Mouse (Mus musculus) forelimb bud, embryonic 11.5 days (tissue): ENCODE results near the gene Ltv1.
"Not testable (repeated sequence)": the region's sequence is repeated elsewhere in the genome, so short reads cannot be mapped to it uniquely, and the experiment has no call there.

ENCODE experiments used
- DNase-seq: peaks from one replicate; pipeline ENCODE4 v3.0.0-alpha.2; 2012; ENCODE audit warnings: low read depth, low spot score

Ltv1 gene

DNA sequence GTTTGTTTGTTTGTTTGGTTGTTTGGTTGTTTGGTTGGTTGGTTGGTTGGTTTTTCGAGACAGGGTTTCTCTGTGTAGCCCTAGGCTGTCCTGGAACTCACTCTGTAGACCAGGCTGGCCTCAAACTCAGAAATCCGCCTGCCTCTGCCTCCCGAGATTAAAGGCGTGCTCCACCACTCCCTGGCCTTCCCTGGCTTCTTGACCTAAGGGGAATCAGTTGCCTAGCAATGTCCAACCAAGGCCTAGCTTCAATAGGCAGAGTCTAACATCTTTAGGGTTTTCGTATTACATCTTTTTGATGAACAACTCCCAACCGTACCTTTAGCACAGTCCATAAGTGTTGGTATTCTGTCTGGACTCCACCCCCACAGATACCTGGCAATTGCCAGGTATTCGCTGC, 528 bp upstream of the Ltv1 start:
- DNase-seq = not testable (repeated sequence)

DNA sequence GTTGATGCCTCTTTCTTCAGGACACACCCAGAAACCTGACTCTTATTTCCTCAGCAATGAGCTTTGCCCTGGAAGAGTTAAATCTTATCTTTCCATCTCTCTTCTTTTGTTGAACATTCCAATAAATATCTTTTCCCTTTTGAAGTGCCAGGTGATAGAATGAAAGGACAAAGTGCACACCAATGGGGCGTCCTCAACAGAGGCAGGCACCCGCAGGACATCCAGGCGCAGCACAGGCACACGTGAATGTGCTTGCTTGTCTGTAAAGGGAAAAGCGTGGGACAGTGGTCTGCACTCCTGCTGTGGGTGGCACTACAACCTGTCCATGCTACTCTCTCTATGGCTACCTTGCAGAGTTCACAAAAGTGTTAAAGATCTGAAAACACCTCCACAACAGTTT, 3.1 kb downstream of the Ltv1 start:
- DNase-seq = no peak

DNA sequence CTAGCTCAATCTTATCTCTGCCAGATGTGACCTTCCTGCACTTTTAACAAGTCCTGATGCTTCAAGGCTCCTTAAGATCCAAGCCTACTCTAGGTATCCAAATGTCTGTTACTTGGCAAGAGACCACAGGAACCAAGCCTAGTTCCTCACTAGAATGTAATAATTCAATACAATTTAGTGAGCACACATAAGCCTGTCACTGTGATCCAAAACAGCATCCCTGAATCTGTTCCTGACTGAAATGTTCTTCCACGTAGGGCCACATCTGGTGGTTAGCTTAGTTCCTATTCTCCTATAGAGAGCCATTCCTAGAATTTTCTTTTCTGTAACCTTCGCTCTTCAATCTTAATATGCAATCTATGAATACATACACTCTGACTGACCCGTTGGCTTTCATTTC, 6.2 kb downstream of the Ltv1 start:
- DNase-seq = no peak

DNA sequence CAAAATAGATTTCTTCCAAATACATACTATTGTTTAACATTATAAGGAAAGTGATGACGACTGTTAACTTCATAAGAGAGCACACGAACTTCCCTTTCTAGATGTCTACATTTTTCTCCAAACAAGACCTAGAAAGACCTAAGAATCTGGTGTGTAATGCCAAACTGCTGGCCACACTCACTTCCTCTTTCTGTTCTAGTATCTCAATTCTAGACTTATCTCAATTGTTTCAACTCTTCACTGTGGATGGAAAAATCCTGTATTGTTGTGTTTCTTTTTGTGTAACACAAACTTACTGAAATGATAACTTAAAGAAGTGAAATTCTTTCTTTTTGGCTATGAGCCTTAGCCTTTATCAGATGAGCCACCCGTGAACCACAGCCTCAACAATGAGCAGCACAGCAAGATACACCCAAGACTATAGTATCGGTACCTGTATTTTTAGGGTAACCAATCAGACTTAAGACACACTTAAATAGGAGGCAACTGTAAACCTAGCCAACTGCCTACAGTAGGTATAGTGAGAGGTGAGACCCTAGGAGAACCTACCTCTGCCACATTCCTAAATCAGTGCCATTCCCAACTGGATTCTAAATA, 8.7 kb downstream of the Ltv1 start:
- DNase-seq = no peak

DNA sequence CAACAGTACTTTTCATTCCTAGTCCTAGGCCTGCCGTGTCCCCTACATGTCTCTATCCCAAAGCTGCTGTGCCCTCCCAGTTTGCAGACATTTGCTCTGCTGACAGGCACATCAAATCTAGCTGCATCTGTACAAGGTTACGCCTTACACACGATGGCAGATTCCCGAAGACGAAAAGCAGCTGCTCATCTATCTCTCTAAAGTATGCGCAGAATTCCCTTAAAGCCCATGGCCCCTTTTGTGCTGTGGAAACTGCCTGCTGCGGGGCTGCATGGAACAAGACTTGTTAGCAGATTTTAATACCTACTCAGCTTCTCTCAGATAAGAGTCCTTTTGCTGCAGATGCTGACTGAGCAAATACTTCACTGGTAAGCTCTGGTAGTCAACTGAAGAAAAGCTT, 12.8 kb downstream of the Ltv1 start:
- no peak for DNase-seq

DNA sequence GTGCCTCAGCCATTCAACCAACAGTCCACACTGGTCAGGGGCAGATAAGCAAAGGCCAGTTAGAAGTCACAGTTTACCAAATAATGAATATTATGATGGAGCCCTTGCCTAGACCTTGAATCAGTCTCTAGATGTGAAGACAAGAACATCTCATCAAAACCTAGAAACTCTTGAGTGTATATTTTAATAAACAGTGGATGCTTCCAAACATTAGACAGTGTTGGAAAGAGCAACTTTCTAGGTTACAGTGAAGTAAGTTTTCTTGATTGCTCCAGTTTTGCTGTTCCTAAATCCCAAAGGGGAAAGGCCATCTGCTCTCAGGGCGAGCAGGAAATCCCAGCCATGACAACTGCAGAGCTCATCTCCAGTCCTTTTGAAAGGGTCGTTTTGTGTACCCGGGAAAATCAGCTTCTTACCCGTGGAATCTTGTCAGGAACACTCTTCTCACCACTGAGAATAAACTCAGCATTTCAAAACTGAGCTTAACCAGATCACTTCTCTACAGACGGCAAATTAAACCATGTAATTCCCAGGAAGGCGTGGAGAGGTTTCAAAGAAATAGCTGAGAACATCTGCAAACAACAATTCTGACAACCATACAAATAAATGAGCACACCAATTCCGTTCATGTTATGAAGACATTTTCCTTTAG, 14.9 kb downstream of the Ltv1 start, which contains the start of gene Zc2hc1b:
TSS of gene Zc2hc1b (minus strand) at position 51 of the 652 bp plus-strand sequence.
- no peak for DNase-seq

DNA sequence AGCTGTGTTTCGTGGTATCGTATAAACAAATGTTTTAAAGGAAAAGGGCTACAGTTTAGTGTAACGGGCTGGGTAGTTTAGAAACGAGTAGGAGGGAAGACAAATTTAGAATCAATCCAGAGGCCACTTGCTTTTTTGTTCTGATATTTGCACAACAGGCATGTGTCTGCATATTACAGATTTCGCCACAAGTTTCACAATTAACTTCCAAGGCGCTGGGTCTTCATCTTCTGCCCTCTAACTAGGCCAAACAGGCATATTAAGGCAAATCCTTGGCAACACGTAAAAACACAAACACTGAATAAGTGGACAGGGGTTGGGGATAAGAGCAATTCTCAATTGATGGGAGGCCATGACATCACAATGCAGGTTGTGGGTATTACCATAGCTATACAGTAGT, 17.1 kb downstream of the Ltv1 start:
- no peak for DNase-seq

DNA sequence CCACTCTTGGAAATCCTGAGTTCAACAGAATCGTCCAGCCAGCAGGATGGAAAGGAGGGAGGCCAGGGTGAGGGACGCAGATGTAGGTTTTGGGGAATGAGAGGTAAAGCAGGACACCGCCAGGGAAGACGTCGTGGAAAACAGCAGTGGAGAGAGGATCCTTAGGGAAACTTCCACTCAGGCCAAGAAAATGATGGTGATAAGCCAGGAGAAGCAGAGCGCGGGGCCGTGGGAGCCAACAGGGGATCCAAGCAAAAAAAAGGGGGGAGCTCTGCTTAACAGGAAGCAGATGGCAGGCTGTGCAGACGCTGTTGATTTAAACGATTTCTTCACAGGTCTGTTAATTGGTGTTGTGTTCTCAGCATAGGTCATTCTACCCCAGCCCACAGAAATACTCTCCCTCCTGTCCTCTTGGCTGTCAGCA, 20.2 kb downstream of the Ltv1 start:
- DNase-seq = peak; percentile 43

DNA sequence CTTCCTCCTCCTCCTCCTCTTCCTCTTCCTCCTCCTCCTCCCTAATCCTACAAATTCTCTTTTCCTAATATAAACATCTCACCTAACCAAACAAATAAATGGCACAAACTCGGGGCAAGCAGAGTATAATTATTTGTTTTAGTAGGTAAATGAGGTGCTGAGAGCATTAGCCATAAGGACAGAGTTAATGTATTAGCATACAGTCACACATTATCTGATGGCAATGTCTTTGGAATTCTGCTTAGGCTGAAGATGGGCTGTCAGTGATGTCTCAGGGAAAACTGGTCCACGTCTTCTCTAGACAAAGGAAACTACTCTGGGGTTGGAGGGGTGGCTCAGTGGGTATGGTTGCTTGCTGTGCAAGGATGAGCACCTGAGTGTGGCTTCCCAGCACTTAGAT, 21.5 kb downstream of the Ltv1 start:
- DNase-seq = no peak

DNA sequence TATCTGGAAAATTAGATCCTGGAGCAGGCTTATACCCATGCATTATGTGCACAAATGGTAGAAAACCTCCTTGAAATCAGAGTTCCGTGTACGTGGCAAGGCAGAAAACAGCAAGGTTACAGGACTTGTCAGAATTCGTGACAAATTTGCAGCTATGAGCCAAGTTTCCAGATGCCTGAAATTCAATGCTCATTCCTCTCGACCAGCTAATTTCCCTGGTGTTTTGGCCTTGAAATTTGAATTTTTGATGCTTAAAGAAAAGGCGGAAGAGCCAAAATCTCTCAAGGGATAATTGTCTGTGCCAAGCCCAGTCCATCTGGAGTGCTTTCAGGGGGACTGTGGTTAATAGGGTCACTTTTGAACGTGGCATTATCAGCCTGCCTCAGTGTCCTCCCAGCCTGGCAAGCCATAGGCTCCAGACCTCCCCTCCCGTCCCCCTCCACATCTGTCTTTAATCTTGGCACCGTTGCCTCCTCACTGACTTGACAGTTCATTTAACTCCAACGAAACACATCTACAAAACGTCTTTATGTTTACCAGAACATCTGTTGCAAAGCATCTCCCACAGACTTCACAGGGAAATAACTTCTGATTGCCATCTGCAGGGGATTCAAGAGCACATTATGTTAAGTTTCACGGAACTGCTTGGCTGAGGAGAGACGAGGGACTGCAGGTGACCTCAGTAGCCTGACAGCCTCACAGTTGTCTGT, 22.1 kb downstream of the Ltv1 start:
- peak; percentile 75 for DNase-seq

DNA sequence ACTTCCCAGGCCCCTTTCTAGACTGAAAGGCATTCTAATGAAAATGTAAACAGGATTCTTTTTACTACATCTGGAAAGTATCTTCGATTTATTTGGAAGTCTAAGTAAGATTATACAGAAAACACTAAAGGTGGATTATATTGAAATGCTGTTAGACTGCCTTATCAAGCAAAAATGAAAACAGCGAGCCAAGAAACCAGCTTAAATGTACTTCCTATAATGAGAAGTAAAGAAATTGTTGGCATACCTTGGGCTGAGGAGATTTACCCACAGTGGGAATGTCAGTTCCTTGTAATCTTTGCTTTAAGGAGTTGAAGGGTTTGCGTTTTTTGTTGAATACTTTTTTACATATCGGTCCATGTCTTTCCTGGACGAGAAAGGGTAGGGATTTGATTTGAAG, 24.5 kb downstream of the Ltv1 start:
- DNase-seq = no peak

DNA sequence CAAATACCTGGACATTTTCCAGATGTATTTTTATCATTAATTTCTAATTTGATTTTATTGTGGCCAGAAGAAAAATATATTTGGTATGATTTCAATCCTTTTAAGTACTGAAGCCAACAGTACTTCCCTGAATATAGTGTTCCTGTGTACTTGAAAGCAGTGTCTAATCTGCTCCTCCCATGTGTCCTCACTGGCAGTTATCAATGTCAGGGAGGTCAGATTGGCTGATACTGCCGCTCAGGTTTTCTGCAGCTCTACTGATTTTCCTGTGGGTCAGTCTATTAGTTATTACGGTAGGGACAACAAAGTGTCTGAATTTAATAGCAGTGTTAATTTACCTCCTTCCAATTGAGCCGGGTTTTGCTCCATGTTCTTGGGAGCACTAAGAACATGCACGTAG, 30.9 kb downstream of the Ltv1 start:
- no peak for DNase-seq

DNA sequence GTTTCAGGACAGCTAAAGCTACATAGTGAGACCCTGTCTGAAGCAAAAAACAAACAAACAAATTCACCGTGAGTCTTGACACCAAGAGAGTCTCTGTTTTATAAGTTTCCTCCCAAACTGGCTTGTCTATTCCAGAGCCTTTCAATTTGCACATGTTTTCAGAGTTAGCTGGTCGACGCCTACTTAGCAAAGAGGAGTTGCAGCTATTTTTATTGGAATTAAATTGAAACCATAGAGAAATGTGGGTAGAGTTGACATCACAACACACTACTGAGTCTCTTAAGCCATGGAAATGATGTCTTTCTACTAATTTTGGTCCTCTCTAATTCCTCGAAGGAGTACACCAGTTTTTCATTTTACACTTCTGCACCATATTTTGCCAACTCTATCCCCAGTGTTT, 32.1 kb downstream of the Ltv1 start:
- DNase-seq = no peak

DNA sequence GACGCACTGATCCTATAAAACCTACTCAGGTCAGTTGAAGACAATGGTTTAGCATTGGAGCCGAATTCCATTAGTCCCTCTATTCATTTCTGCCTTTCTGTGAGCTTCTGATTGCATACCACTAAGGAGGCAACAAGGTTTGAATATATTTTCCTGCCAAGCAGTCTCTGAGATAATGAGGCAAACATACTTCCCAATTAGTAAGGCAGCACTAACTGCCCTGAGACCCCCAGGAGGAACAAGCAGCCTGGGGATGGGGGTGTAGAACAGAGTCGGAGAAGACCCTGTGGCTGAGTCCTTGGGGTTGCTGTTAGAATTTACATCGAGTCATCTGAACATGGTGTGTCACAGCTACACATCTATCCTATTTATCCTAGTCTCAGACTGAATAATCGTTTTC, 37.6 kb downstream of the Ltv1 start:
- no peak for DNase-seq

DNA sequence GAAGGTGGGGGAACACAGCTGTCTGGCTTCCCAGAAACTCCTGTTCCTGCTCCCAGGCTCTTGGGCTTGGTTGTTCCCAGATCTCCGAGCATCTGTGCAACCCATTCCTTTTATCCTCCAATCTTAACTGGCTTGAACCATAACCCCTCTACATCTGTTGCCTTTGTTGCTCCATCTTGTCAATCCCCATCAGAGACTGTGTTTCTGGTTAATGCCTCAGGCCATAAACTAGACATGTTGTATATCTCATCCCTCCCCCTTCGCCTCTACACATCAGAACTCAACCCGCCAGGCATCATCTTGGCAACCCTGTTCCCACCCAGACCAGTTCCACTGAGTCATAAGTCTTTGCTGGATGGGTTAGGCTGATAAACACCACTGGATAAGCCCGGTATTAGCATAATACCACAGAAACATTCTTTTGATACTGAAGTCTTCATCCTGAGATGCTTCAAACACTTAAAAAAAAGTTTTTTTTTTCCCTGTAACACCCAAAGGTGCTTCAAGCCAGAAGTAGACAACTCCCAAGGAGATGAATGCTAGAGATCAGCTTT, 40.1 kb downstream of the Ltv1 start:
- no peak for DNase-seq

DNA sequence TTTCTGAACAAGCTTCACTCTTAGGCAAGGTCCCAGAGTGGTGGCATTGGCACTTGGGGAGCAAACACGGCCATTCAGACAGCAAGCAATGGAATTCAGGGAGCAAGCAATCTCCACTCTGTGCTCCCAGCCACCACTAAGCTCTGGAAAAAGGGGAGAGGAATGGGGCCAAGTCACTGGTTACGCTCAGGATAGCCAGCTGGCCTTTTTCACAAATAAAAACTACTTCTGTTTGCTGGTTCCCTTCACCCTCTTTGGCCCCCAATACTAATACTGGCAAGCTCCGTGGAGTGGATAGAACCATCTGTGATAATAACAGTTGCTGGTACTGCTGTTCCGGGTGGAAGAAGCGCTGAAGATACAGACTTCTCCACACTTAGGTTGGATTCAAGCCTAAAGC, 41.6 kb downstream of the Ltv1 start:
- DNase-seq = no peak

DNA sequence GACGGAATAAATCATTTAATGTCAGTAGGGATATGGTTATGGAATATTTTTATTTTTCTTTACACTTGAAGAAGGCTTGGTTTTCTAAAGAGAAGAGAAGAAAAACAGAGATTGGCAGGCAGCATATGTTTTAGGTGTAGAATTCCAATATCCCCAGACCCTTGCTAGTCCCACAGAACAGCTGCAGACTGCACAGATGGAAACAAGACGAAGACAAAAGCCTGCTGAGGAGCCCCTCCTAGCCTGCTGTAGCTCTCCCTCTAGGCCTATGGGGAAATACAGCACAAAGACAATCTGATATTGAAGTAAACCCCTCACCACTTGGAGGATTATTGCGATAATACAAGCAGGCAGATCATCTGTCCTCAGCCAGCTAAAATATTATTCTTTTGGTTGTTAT, 42.5 kb downstream of the Ltv1 start:
- no peak for DNase-seq

DNA sequence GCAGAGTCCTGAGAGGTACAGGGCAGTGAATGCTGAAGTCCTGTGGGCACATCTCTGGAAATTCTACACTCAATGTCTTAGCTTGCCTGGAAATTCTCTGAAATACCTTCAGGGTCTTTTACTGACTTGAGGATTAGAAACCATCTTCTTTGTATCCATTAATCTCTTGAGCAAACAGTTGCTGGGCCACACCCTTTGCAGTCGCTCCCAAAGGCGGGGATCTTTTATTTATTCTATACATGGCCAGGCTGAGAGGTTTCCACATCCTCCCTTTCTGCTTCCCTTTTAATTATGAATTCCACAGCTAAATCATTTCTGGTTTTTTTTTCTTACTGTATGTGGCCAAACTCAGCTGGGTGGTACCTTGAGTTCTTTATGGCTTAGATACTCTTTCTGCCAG, 52.5 kb downstream of the Ltv1 start:
- no peak for DNase-seq

DNA sequence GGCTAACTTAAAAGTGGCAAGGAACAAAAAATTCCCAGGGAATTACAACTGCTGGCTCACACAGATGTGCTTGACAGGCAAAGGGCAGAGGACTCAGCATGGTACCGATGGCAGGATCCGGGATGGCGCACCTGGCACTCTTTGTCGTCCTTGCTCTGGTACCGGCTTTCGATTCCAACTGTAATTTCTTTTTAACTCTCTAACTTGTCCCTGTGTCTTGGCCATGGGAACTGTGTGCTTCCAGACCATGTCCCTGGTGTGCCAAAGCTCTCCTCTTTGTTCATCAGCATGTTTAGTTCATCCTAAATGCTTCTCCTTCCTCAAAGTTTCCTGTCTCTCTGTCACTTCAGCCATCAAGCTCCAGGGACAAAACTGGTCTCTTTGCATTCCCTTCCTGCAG, 55.1 kb downstream of the Ltv1 start:
- no peak for DNase-seq

DNA sequence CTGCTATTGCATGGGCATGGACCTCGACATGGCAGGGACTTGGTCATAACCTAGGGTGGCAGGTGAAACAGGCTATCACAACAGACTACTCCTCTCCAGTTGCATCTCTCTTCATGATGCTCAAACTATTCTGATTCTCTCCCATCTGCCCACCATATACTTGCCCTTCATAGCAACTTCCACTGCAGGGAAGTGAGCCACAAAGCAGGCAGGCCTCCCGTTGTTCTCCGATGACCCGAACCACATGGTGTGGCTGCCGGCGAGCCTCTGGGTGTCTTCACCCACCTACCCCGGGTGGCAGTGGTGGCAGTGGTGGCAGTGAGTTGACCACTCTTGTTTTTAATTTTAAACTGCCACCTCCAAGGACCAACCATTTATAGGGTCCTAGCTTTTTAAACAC, 57.2 kb downstream of the Ltv1 start:
- no peak for DNase-seq

DNA sequence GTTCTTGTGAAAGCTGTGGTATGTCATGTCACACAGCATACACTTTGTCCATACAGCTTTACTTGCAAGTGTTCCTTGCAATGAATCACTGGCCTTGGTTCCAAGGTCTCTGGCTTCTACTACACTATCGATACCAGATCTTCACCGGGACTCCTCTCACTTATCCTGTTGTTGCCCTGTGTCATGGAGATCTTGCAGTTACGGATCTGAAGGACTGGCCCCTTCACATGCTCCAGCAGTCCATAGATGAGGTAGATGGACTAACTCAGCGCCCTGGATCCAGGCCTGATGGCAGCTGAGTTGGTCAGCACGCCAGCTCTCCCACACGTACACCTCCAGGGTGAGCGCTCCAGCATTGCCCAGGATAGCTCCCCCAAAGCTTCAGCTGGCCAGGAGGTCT, 57.7 kb downstream of the Ltv1 start:
- no peak for DNase-seq

DNA sequence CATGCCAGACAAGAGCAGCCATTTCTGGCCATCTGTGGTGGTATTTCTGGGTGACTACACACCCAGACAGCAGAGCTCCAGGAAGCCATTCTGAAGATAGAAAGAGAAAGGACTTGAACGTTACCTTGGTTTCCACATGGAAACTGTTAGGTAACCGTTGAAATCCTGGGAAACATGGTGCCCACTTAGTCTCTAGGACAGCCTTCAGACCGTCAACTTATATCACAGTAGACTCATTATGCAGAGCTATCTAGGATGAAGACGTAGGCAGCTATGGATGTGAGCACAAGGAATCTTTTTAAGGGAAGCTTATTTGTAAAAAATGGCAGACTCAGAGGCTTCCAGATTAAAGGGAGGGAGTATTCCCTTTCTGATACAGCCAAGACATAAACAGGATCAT, 59.1 kb downstream of the Ltv1 start:
- DNase-seq = no peak
